Mouse (Mus musculus) stomach, embryonic 15.5 days (tissue): ENCODE measurements around the gene Pmfbp1. TPM values are rescaled to one million over a fixed set of nuclear protein-coding genes. Genes with fewer than 3 reads are reported as not detected.

Experiments used
- polyA plus RNA-seq: library from polyadenylated mRNA; unstranded; fragments of >200 nt; fragmentation: Nextera tagmentation; extraction: Ambion mirVana; gene quantifications from 2 replicates; pipeline ENCODE4 v1.2.1, GENCODE M21; 2015

Pmfbp1 gene
- polyA plus RNA-seq, 1 experiment from 2014 or later: not detected

Other genes starting within 250 kb of the Pmfbp1 start
- 19.0 and 21.5 TPM in 2 replicates for gene Dhx38, start 71.8 kb downstream of the Pmfbp1 start, polyA plus RNA-seq
- gene Txnl4b, start 71.9 kb downstream of the Pmfbp1 start, polyA plus RNA-seq: 22.1 and 23.3 TPM in 2 replicates
- gene Hp, start 85.1 kb downstream of the Pmfbp1 start, polyA plus RNA-seq: 12.6 and 14.8 TPM in 2 replicates
- gene Dhodh, start 114.6 kb downstream of the Pmfbp1 start, polyA plus RNA-seq: 41.1 and 41.8 TPM in 2 replicates
- 0.08 and 0.09 TPM in 2 replicates for gene Pkd1l3, start 120.5 kb downstream of the Pmfbp1 start, polyA plus RNA-seq
- gene Ist1, start 199.2 kb downstream of the Pmfbp1 start, polyA plus RNA-seq: 129 and 135 TPM in 2 replicates
- 21.4 and 22.6 TPM in 2 replicates for gene Zfp821, start 211.5 kb downstream of the Pmfbp1 start, polyA plus RNA-seq
- 6.2 and 6.8 TPM in 2 replicates for gene Atxn1l, start 243.7 kb downstream of the Pmfbp1 start, polyA plus RNA-seq